Comparison of ENCODE assay signal across 8 mouse cellular contexts in genomic region chr10:117844279-117844678, GRCm38 (mm10). TPM values are rescaled to one million over a fixed set of nuclear protein-coding genes. Genes with fewer than 3 reads are reported as not detected.
DNase-seq lines count a peak whose midpoint lies in the region; ATAC-seq lines count a peak whose summit lies in the region.

No protein-coding gene starts in this region.

- no peaks in the 10 kb centered on the region for H3K36me3 ChIP-seq in lung, embryonic 16.5 days (ENCODE audit: control insufficient read depth, insufficient read depth, low read length)
- no peaks in the 10 kb centered on the region for H3K36me3 ChIP-seq in embryonic facial prominence, embryonic 15.5 days
- no peaks in the 10 kb centered on the region for H3K36me3 ChIP-seq in limb, embryonic 11.5 days (ENCODE audit: control insufficient read depth, insufficient read depth, low read length)
- H3K36me3 ChIP-seq in splenic B cell, adult 2 months (ENCODE audit: control insufficient read depth, insufficient read depth, low read length, poor library complexity, severe bottlenecking): no peaks in the 10 kb centered on the region

- 11% methylated on average over 5 of the region's 5 CpGs for WGBS in lung, embryonic 16.5 days
- WGBS in embryonic facial prominence, embryonic 15.5 days: 22% methylated on average over 5 of the region's 5 CpGs
- 43% methylated on average over 5 of the region's 5 CpGs for WGBS in limb, embryonic 11.5 days

- peak overlapping the region; percentile 67 for H3K4me2 ChIP-seq in lung, embryonic 16.5 days (ENCODE audit: low read depth, low read length)
- H3K4me2 ChIP-seq in embryonic facial prominence, embryonic 15.5 days (replicated peaks): peak overlapping the region; percentile 48
- peak overlapping the region; percentile 45 for H3K4me2 ChIP-seq in limb, embryonic 11.5 days (ENCODE audit: low read depth, severe bottlenecking)

- no peaks in the 10 kb centered on the region for H3K9me3 ChIP-seq in lung, embryonic 16.5 days (ENCODE audit: control insufficient read depth, low read length)
- H3K9me3 ChIP-seq in embryonic facial prominence, embryonic 15.5 days (replicated peaks): no peaks in the 10 kb centered on the region
- H3K9me3 ChIP-seq in limb, embryonic 11.5 days (ENCODE audit: control insufficient read depth, low read length): no peaks in the 10 kb centered on the region

- H3K4me1 ChIP-seq in lung, embryonic 16.5 days (replicated peaks; ENCODE audit: control insufficient read depth, insufficient read depth, low read length): peaks cover 11% of the 10 kb centered on the region
- peaks cover 14% of the 10 kb centered on the region for H3K4me1 ChIP-seq in embryonic facial prominence, embryonic 15.5 days
- peaks cover 7% of the 10 kb centered on the region for H3K4me1 ChIP-seq in limb, embryonic 11.5 days (ENCODE audit: control insufficient read depth, insufficient read depth, low read length)

- ATAC-seq in lung, embryonic 16.5 days (ENCODE audit: low read depth): no peak
- ATAC-seq in embryonic facial prominence, embryonic 15.5 days (ENCODE audit: insufficient number of reproducible peaks, low FRiP score, low TSS enrichment, low read depth): no peak
- no peak for ATAC-seq in limb, embryonic 11.5 days (ENCODE audit: insufficient number of reproducible peaks, low FRiP score, low TSS enrichment, low read depth)

- no peak overlapping the region for H3K27ac ChIP-seq in lung, embryonic 16.5 days (ENCODE audit: low read length)
- H3K27ac ChIP-seq in embryonic facial prominence, embryonic 15.5 days (replicated peaks): no peak overlapping the region
- no peak overlapping the region for H3K27ac ChIP-seq in limb, embryonic 11.5 days (replicated peaks; ENCODE audit: low read depth, low read length)

- DNase-seq in lung, postnatal 10 days: no peak
- DNase-seq in limb, embryonic 11.5 days (ENCODE audit: low spot score): no peak
- peak; percentile 66 for DNase-seq in splenic B cell, adult 2 months (ENCODE audit: low read depth, low spot score)
- DNase-seq in cerebellum, adult 11-12 months: no peak
- DNase-seq in adrenal gland, postnatal 36 days: no peak
- DNase-seq in adrenal gland, postnatal 14 days: no peak

- H3K27me3 ChIP-seq in lung, embryonic 16.5 days (ENCODE audit: control insufficient read depth, insufficient read depth, low read depth, low read length): no peaks in the 10 kb centered on the region
- no peaks in the 10 kb centered on the region for H3K27me3 ChIP-seq in embryonic facial prominence, embryonic 15.5 days
- no peaks in the 10 kb centered on the region for H3K27me3 ChIP-seq in limb, embryonic 11.5 days (ENCODE audit: control insufficient read depth, insufficient read depth, low read length)
- H3K27me3 ChIP-seq in splenic B cell, adult 2 months (ENCODE audit: control insufficient read depth, insufficient read depth, low read length, poor library complexity, severe bottlenecking): no peaks in the 10 kb centered on the region

- H3K4me3 ChIP-seq in lung, embryonic 16.5 days (ENCODE audit: low read length): peak overlapping the region; percentile 90
- H3K4me3 ChIP-seq in embryonic facial prominence, embryonic 15.5 days (replicated peaks): peak overlapping the region; percentile 90
- H3K4me3 ChIP-seq in limb, embryonic 11.5 days (ENCODE audit: low read depth, low read length): peak overlapping the region; percentile 85

- H3K9ac ChIP-seq in lung, embryonic 16.5 days (ENCODE audit: low read length): peak overlapping the region; percentile 53
- no peak overlapping the region for H3K9ac ChIP-seq in embryonic facial prominence, embryonic 15.5 days
- no peak overlapping the region for H3K9ac ChIP-seq in limb, embryonic 11.5 days (ENCODE audit: low read length)

RNA-seq across cellular contexts. Expression of gene Rap1b, which starts 1.6 kb away (rescaled TPM):
- 215 and 222 TPM in 2 replicates for polyA plus RNA-seq in lung, embryonic 16.5 days (2015; fragmentation: Nextera tagmentation; extraction: Ambion mirVana)
- polyA plus RNA-seq in embryonic facial prominence, embryonic 15.5 days (2015; fragmentation: Nextera tagmentation; extraction: Ambion mirVana): 170 and 174 TPM in 2 replicates
- polyA plus RNA-seq in limb, embryonic 11.5 days (2014; fragmentation: Nextera tagmentation; extraction: Ambion mirVana): 152 and 167 TPM in 2 replicates
- 100 to 1,000 TPM; 138 to 145 TPM for total RNA-seq in adrenal gland, postnatal 36 days (2021)
- 126 and 130 TPM in 2 replicates for total RNA-seq in adrenal gland, postnatal 14 days (2021)

RNA-seq across cellular contexts. Expression of gene Nup107, which starts 51.8 kb away (rescaled TPM):
- polyA plus RNA-seq in lung, embryonic 16.5 days (2015; fragmentation: Nextera tagmentation; extraction: Ambion mirVana): 58.8 and 64.8 TPM in 2 replicates
- polyA plus RNA-seq in embryonic facial prominence, embryonic 15.5 days (2015; fragmentation: Nextera tagmentation; extraction: Ambion mirVana): 50.7 and 50.8 TPM in 2 replicates
- polyA plus RNA-seq in limb, embryonic 11.5 days (2014; fragmentation: Nextera tagmentation; extraction: Ambion mirVana): 106 TPM in 2 replicates
- total RNA-seq in adrenal gland, postnatal 36 days (2021): 10 to 100 TPM; 15.0 to 15.4 TPM
- total RNA-seq in adrenal gland, postnatal 14 days (2021): 14.0 and 14.8 TPM in 2 replicates
